Mouse (Mus musculus): ENCODE measurements around the gene Arpc3. TPM values are rescaled to one million over a fixed set of nuclear protein-coding genes. Genes with fewer than 3 reads are reported as not detected.

Arpc3 gene
- 125 TPM for polyA plus RNA-seq (2014; fragmentation: Illumina TruSeq; extraction: RNeasy Lipid Tissue Mini Kit (QIAGEN cat#74804); ENCODE audit: low read depth, low replicate concordance)

DNA sequence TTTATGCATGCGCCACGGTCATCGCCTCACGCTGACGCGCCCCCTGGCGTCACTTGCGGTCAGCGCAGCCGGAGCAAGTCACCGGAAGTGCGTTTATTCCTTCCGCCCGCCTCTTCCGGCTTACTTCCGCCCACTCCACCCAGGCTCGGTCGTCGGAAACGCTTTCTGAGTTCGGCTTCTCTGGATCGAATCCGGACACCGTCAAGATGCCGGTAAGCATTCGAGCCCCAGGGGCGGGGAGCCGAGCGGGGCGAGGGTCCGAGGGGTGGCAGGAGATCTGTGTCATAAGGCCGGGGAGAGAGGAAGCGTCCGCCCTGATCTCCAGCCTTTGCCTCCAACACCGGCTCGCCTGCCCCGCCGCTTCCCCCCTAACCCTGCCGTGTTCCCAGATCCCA is at the start of gene Arpc3:
Arpc3 (plus strand) TSS at position 93 of the 395 bp plus-strand sequence.

DNA sequence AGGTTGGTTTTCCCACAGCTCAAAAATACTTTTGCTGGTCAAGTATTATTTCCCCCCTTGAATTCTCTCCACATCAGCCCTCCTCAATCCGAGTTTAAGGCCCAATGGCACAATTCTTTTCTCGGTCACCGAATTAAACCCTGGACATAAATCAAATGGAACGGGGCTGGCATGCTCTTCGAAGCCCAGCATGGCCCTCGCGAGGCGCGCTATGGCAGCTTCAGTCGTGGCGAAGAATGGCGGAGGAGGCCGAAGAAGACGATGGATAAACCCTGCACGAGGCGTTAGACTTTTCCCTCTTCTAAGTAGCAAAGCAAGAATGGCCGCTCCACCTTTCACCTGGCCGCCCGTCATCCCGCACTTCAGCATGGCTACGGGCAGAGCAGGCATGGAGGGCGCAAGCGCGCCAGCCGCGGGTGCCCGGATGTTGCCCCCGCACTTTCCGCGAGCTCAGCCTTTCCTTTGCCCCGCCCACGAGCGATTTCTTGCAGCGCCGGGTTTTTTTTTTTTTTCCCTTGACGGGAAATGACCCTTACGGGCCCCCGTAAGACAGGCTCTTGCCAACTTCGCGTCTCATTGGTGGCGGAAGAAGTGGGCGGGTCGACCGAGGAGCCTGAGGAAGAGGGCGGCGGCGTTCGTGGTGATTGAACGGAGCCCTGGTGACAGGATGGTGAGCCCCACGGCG is 37.7 kb upstream of the Arpc3 start, which contains the start of the genes Rad9b and Vps29:
Rad9b (minus strand) TSS at position 427 of the 685 bp plus-strand sequence.
Vps29 (plus strand) TSS at position 563 of the 685 bp plus-strand sequence.

GRCm38 (mm10) chr5:122371591-122372191 is 20.0 kb upstream of the Arpc3 start, which contains the start of gene Gpn3:
Gene Gpn3 (plus strand): TSS chr5:122371876.

DNA sequence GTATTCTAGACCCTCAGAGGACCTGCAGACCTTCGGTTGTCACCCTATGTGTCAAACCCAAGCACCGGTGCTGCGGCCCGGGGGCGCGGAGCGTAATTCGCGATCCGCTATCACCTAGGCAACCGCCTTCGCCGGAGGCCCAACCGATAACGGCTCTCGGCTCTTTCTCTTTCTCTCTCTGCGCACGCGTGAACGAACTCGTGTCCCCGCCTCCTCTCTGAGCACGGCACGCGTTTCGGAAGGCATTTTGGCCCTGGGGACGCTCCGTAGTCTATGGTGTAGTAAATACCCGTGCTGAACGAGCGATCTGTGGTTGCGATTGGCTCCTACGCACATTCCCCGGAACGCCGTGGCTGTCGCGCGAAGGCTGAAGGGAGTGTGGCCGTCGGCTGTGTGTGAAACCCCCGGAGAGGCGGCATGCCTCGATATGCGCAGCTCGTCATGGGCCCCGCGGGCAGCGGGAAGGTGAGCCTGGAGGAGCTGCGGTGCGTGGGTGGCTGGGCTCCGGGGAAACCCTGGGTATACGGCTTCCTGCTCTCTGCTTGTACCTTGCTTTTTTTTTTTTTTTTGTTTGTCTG is 19.4 kb upstream of the Arpc3 start, which contains the start of gene Fam216a:
Fam216a (minus strand) TSS at position 173 of the 578 bp plus-strand sequence.

GRCm38 (mm10) chr5:122421271-122422068 is 29.8 kb downstream of the Arpc3 start, which contains the start of gene Anapc7:
Gene Anapc7 (plus strand): TSS chr5:122421693.

Other genes with a start within 250 kb of the Arpc3 start
- 331 TPM for gene Ppp1cc, start 233.6 kb upstream of the Arpc3 start, polyA plus RNA-seq (2014; fragmentation: Illumina TruSeq; extraction: RNeasy Lipid Tissue Mini Kit (QIAGEN cat#74804); ENCODE audit: low read depth, low replicate concordance)
- gene Hvcn1, start 185.1 kb upstream of the Arpc3 start, polyA plus RNA-seq (2014; fragmentation: Illumina TruSeq; extraction: RNeasy Lipid Tissue Mini Kit (QIAGEN cat#74804); ENCODE audit: low read depth, low replicate concordance) = 0.20 TPM
- 1.4 TPM for gene Tctn1, start 127.4 kb upstream of the Arpc3 start, polyA plus RNA-seq (2014; fragmentation: Illumina TruSeq; extraction: RNeasy Lipid Tissue Mini Kit (QIAGEN cat#74804); ENCODE audit: low read depth, low replicate concordance)
- 37.2 TPM for gene Pptc7, start 107.5 kb upstream of the Arpc3 start, polyA plus RNA-seq (2014; fragmentation: Illumina TruSeq; extraction: RNeasy Lipid Tissue Mini Kit (QIAGEN cat#74804); ENCODE audit: low read depth, low replicate concordance)
- 6.1 TPM for gene Rad9b, start 37.6 kb upstream of the Arpc3 start, polyA plus RNA-seq (2014; fragmentation: Illumina TruSeq; extraction: RNeasy Lipid Tissue Mini Kit (QIAGEN cat#74804); ENCODE audit: low read depth, low replicate concordance)
- 277 TPM for gene Vps29, start 37.5 kb upstream of the Arpc3 start, polyA plus RNA-seq (2014; fragmentation: Illumina TruSeq; extraction: RNeasy Lipid Tissue Mini Kit (QIAGEN cat#74804); ENCODE audit: low read depth, low replicate concordance)
- gene Gpn3, start 20.0 kb upstream of the Arpc3 start, polyA plus RNA-seq (2014; fragmentation: Illumina TruSeq; extraction: RNeasy Lipid Tissue Mini Kit (QIAGEN cat#74804); ENCODE audit: low read depth, low replicate concordance) = 21.1 TPM
- gene Fam216a, start 19.5 kb upstream of the Arpc3 start, polyA plus RNA-seq (2014; fragmentation: Illumina TruSeq; extraction: RNeasy Lipid Tissue Mini Kit (QIAGEN cat#74804); ENCODE audit: low read depth, low replicate concordance) = 10.6 TPM
- 7.4 TPM for gene Anapc7, start 29.8 kb downstream of the Arpc3 start, polyA plus RNA-seq (2014; fragmentation: Illumina TruSeq; extraction: RNeasy Lipid Tissue Mini Kit (QIAGEN cat#74804); ENCODE audit: low read depth, low replicate concordance)
- 386 TPM for gene Atp2a2, start 110.3 kb downstream of the Arpc3 start, polyA plus RNA-seq (2014; fragmentation: Illumina TruSeq; extraction: RNeasy Lipid Tissue Mini Kit (QIAGEN cat#74804); ENCODE audit: low read depth, low replicate concordance)
- gene Ift81, start 222.6 kb downstream of the Arpc3 start, polyA plus RNA-seq (2014; fragmentation: Illumina TruSeq; extraction: RNeasy Lipid Tissue Mini Kit (QIAGEN cat#74804); ENCODE audit: low read depth, low replicate concordance) = 35.2 TPM

Data from kidney, adult 10 weeks (tissue).